Mouse (Mus musculus) CH12.LX (cell line): ENCODE measurements around the gene Hdac5.

Experiments
- CTCF ChIP-seq, 2 experiments: IDR thresholded peaks in 1 of 2; conservative IDR thresholded peaks in 1 of 2; 2 replicates each; pipeline ENCODE4 v1.5.1; 2011 to 2012; ENCODE audit warnings: low read depth in 2 of 2, low read length in 2 of 2, improper control_type of control experiment in 1 of 2, inconsistent platforms in 1 of 2, mild to moderate bottlenecking in 1 of 2, moderate library complexity in 1 of 2
- MYC ChIP-seq: IDR thresholded peaks from 2 replicates; pipeline ENCODE4 v1.6.1; 2011; ENCODE audit warnings: low read depth, mild to moderate bottlenecking, improper control_type of control experiment, low read length
- POLR2A ChIP-seq: IDR thresholded peaks from 2 replicates; pipeline ENCODE4 v1.6.1; 2011; ENCODE audit warnings: low read depth, mild to moderate bottlenecking, improper control_type of control experiment, low read length
- TCF12 ChIP-seq: IDR thresholded peaks from 2 replicates; pipeline ENCODE4 v1.6.1; 2014; ENCODE audit warnings: low read depth, mild to moderate bottlenecking, inconsistent platforms, low read length, improper control_type of control experiment
- ZMIZ1 ChIP-seq: IDR thresholded peaks from 2 replicates; pipeline ENCODE4 v1.6.1; 2012; ENCODE audit warnings: low read depth, mild to moderate bottlenecking, inconsistent platforms, low read length, improper control_type of control experiment

DNA sequence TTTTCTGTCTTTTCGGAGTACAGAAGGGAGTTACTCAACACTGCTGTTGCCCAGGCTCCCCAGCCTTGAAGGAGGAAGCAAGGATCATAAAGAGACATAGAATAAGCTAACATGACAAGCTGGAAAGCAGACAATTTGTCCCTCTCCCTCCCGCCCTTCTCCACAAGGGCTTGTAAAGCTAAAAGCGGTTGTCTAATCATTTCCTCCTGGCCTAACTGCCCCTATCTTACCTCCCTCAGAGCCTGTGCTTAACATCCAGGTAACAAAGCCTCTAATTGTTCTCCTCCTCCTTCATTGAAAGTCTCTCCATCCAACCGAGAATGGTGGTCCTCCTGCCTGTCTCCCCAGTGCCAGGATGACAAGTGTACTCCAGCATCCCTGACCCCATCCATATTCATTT, 39.1 kb downstream of the Hdac5 start:
- TF ChIP-seq CTCF (conservative IDR thresholded peaks at IDR 0.05 in 1 of 2, IDR thresholded peaks at IDR 0.05 in 1 of 2; ENCODE audit: low read depth in 2 of 2, low read length in 2 of 2) (no peak), MYC (no peak), POLR2A (no peak), TCF12 (no peak), ZMIZ1 (no peak)
